Comparison of ENCODE assay signal across 1 mouse cellular context in genomic region chr19:6995255-6995991, GRCm38 (mm10).
TF ChIP-seq lines count a peak whose summit lies in the region.

No protein-coding gene starts in this region.

TF ChIP-seq in CH12.LX, 34 proteins besides CTCF, POLR2A, EP300 and RAD21:
- TF ChIP-seq JUN (IDR thresholded peaks at IDR 0.05; ENCODE audit: insufficient read depth, low read depth, low read length) (no peak), MXI1 (IDR thresholded peaks at IDR 0.05; ENCODE audit: low read depth, low read length) (peak; percentile 3; the same call in 1 of the 2 replicates), ZC3H11A (IDR thresholded peaks at IDR 0.05; ENCODE audit: low read depth, low read length) (no peak), USF2 (conservative IDR thresholded peaks at IDR 0.05; ENCODE audit: low read depth, low read length) (no peak), SIN3A (IDR thresholded peaks at IDR 0.05; ENCODE audit: low read length) (peak; percentile 50), RCOR1 (conservative IDR thresholded peaks at IDR 0.05; ENCODE audit: low read depth, low read length) (no peak), MAZ (IDR thresholded peaks at IDR 0.05; ENCODE audit: low read depth, low read length) (no peak), SMC3 (IDR thresholded peaks at IDR 0.05; ENCODE audit: low read depth, low read length) (no peak), ZNF384 (IDR thresholded peaks at IDR 0.05; ENCODE audit: low read depth, low read length) (no peak), GABPA (IDR thresholded peaks at IDR 0.05; ENCODE audit: insufficient replicate concordance, low read depth, low read length) (no peak), ELF1 (IDR thresholded peaks at IDR 0.05; ENCODE audit: low read depth, low read length) (no peak), IRF4 (IDR thresholded peaks at IDR 0.05; ENCODE audit: low read depth, low read length) (no peak), MAFK (IDR thresholded peaks at IDR 0.05; ENCODE audit: insufficient replicate concordance, low read length) (no peak), HCFC1 (IDR thresholded peaks at IDR 0.05; ENCODE audit: low read depth, low read length) (no peak), MEF2A (IDR thresholded peaks at IDR 0.05; ENCODE audit: borderline replicate concordance, low read depth, low read length) (no peak), KAT2A (IDR thresholded peaks at IDR 0.05; ENCODE audit: insufficient replicate concordance, low read length) (no peak), E2F4 (IDR thresholded peaks at IDR 0.05; ENCODE audit: insufficient replicate concordance, low read depth, low read length) (no peak), MAX (IDR thresholded peaks at IDR 0.05; ENCODE audit: low read length) (no peak), ZMIZ1 (IDR thresholded peaks at IDR 0.05; ENCODE audit: low read depth, low read length) (0 out of 2 replicates have a peak, but pooled peaks have one; percentile 8), USF1 (IDR thresholded peaks at IDR 0.05; ENCODE audit: low read depth, low read length) (no peak)
